Mouse (Mus musculus) CH12.LX (cell line): ENCODE results near the gene Gpr179. TPM values are rescaled to one million over a fixed set of nuclear protein-coding genes. Genes with fewer than 3 reads are reported as not detected.

Experiments used
- DNase-seq: peaks from one replicate; pipeline ENCODE4 v3.0.0-alpha.2; 2013; ENCODE audit errors: extremely low read depth
- H3K27ac ChIP-seq: 2 replicates; pipeline ENCODE4 v1.5.1; 2012; ENCODE audit warnings: low read depth, mild to moderate bottlenecking, control low read depth, moderate library complexity; ENCODE audit not compliant: insufficient read depth
- H3K27me3 ChIP-seq: replicated peaks from 2 replicates; pipeline ENCODE3; 2012; ENCODE audit warnings: inconsistent platforms
- H3K36me3 ChIP-seq, 2 experiments: replicated peaks in 1 of 2; 2 replicates each; pipeline versions ENCODE3 to v1.6.1; 2012; ENCODE audit warnings: inconsistent platforms in 1 of 2, low read length in 1 of 2, mild to moderate bottlenecking in 1 of 2, mixed read lengths in 1 of 2, moderate library complexity in 1 of 2; ENCODE audit not compliant: control insufficient read depth in 1 of 2, insufficient read depth in 1 of 2
- H3K4me1 ChIP-seq, 2 experiments: 2 replicates each; pipeline ENCODE4 v1.6.1; 2012; ENCODE audit warnings: inconsistent platforms in 1 of 2, moderate library complexity in 1 of 2; ENCODE audit not compliant: insufficient read depth in 2 of 2, control insufficient read depth in 1 of 2
- H3K4me2 ChIP-seq: 2 replicates; pipeline ENCODE4 v1.6.1; 2012; ENCODE audit warnings: low read depth, mild to moderate bottlenecking, control low read depth; ENCODE audit not compliant: poor library complexity, insufficient read depth, severe bottlenecking
- H3K4me3 ChIP-seq, 3 experiments: fragments of 150-350 bp in 1 of 3; sonication (generic) in 1 of 3; replicated peaks in 1 of 3; 2 replicates each; pipeline versions ENCODE3 to v1.5.1; 2011 to 2012; ENCODE audit warnings: low read depth in 2 of 3, low read length in 2 of 3, mild to moderate bottlenecking in 2 of 3, moderate library complexity in 2 of 3, control low read depth in 1 of 3, improper control_type of control experiment in 1 of 3, inconsistent platforms in 1 of 3, mixed read lengths in 1 of 3; ENCODE audit not compliant: poor library complexity in 1 of 3
- H3K79me2 ChIP-seq: replicated peaks from 2 replicates; pipeline ENCODE4 v1.6.1; 2012; ENCODE audit warnings: mild to moderate bottlenecking, moderate library complexity; ENCODE audit not compliant: control insufficient read depth, poor library complexity, insufficient read depth, severe bottlenecking; ENCODE audit errors: extremely low read depth
- H3K9ac ChIP-seq: 2 replicates; pipeline ENCODE4 v1.6.1; 2012; ENCODE audit warnings: low read depth, mild to moderate bottlenecking, control low read depth, moderate library complexity; ENCODE audit not compliant: insufficient read depth
- H3K9me3 ChIP-seq: replicated peaks from 2 replicates; pipeline ENCODE3; 2012; ENCODE audit warnings: low read length, inconsistent platforms, mixed read lengths
- CHD1 ChIP-seq: IDR thresholded peaks from 2 replicates; pipeline ENCODE4 v1.6.1; 2012; ENCODE audit warnings: low read depth, low read length, improper control_type of control experiment, inconsistent platforms
- E2F4 ChIP-seq: IDR thresholded peaks from 2 replicates; pipeline ENCODE4 v1.6.1; 2011; ENCODE audit warnings: low read depth, low read length, improper control_type of control experiment; ENCODE audit not compliant: insufficient replicate concordance
- ETS1 ChIP-seq: conservative IDR thresholded peaks from 2 replicates; pipeline ENCODE4 v1.6.1; 2012; ENCODE audit warnings: low read depth, mild to moderate bottlenecking, inconsistent platforms, low read length, improper control_type of control experiment, moderate library complexity
- HCFC1 ChIP-seq: IDR thresholded peaks from 2 replicates; pipeline ENCODE4 v1.6.1; 2012; ENCODE audit warnings: low read depth, mild to moderate bottlenecking, inconsistent platforms, low read length, improper control_type of control experiment
- IRF4 ChIP-seq: IDR thresholded peaks from 2 replicates; pipeline ENCODE4 v1.6.1; 2014; ENCODE audit warnings: low read depth, mild to moderate bottlenecking, inconsistent platforms, low read length, improper control_type of control experiment
- JUN ChIP-seq: IDR thresholded peaks from 2 replicates; pipeline ENCODE4 v1.6.1; 2011; ENCODE audit warnings: low read depth, mild to moderate bottlenecking, low read length, improper control_type of control experiment, moderate library complexity; ENCODE audit not compliant: insufficient read depth
- JUND ChIP-seq: conservative IDR thresholded peaks from 2 replicates; pipeline ENCODE4 v1.6.1; 2011; ENCODE audit warnings: low read depth, low read length, improper control_type of control experiment
- KAT2A ChIP-seq: IDR thresholded peaks from 2 replicates; pipeline ENCODE4 v1.6.1; 2012; ENCODE audit warnings: low read length, improper control_type of control experiment, inconsistent platforms; ENCODE audit not compliant: insufficient replicate concordance
- MAZ ChIP-seq: IDR thresholded peaks from 2 replicates; pipeline ENCODE4 v1.6.1; 2012; ENCODE audit warnings: low read depth, mild to moderate bottlenecking, inconsistent platforms, low read length, improper control_type of control experiment, moderate library complexity
- MXI1 ChIP-seq: IDR thresholded peaks from 2 replicates; pipeline ENCODE4 v1.6.1; 2011; ENCODE audit warnings: mild to moderate bottlenecking, low read depth, low read length, improper control_type of control experiment
- MYC ChIP-seq: IDR thresholded peaks from 2 replicates; pipeline ENCODE4 v1.6.1; 2011; ENCODE audit warnings: low read depth, mild to moderate bottlenecking, improper control_type of control experiment, low read length
- NRF1 ChIP-seq: IDR thresholded peaks from 2 replicates; pipeline ENCODE4 v1.6.1; 2014; ENCODE audit warnings: low read depth, mild to moderate bottlenecking, inconsistent platforms, low read length, improper control_type of control experiment, moderate library complexity
- PAX5 ChIP-seq: IDR thresholded peaks from 2 replicates; pipeline ENCODE4 v1.6.1; 2012; ENCODE audit warnings: low read length, inconsistent platforms, mixed read lengths
- POLR2A ChIP-seq: IDR thresholded peaks from 2 replicates; pipeline ENCODE4 v1.6.1; 2011; ENCODE audit warnings: low read depth, mild to moderate bottlenecking, improper control_type of control experiment, low read length
- POLR2AphosphoS2 ChIP-seq: IDR thresholded peaks from 2 replicates; pipeline ENCODE4 v1.6.1; 2011; ENCODE audit warnings: low read depth, low read length, improper control_type of control experiment
- RAD21 ChIP-seq: IDR thresholded peaks from 2 replicates; pipeline ENCODE4 v1.6.1; 2011; ENCODE audit warnings: low read depth, mild to moderate bottlenecking, low read length, improper control_type of control experiment, moderate library complexity
- RCOR1 ChIP-seq: conservative IDR thresholded peaks from 2 replicates; pipeline ENCODE4 v1.6.1; 2012; ENCODE audit warnings: low read depth, mild to moderate bottlenecking, inconsistent platforms, low read length, improper control_type of control experiment
- SIN3A ChIP-seq: IDR thresholded peaks from 2 replicates; pipeline ENCODE4 v1.6.1; 2012; ENCODE audit warnings: low read length, improper control_type of control experiment, inconsistent platforms
- TBP ChIP-seq: conservative IDR thresholded peaks from 2 replicates; pipeline ENCODE4 v1.6.1; 2011; ENCODE audit warnings: low read depth, low read length, improper control_type of control experiment
- USF2 ChIP-seq: conservative IDR thresholded peaks from 2 replicates; pipeline ENCODE4 v1.6.1; 2011; ENCODE audit warnings: low read depth, low read length, improper control_type of control experiment
- ZC3H11A ChIP-seq: IDR thresholded peaks from 2 replicates; pipeline ENCODE4 v1.6.1; 2012; ENCODE audit warnings: low read depth, mild to moderate bottlenecking, inconsistent platforms, low read length, improper control_type of control experiment
- ZKSCAN1 ChIP-seq: IDR thresholded peaks from 2 replicates; pipeline ENCODE4 v1.6.1; 2012; ENCODE audit warnings: low read depth, inconsistent platforms, low read length, improper control_type of control experiment, borderline replicate concordance
- dilution Hi-C: fragments of 300-500 bp; cut with MboI; formaldehyde crosslinking; loops from 2 replicates; pipeline ENCODE4 v1.14.3; 2020; ENCODE audit warnings: low sequenced_read_pairs; ENCODE audit not compliant: extremely low pct_unique_long_range_greater_than_20kb, extremely low pct_ligation_motif_present
- in situ Hi-C: fragments of 300-500 bp; cut with MboI; formaldehyde crosslinking; loops from 3 replicates; pipeline ENCODE4 v1.14.3; 2019; ENCODE audit warnings: low sequenced_read_pairs, low pct_ligation_motif_present, low pct_unique_long_range_greater_than_20kb, mixed read lengths
- polyA plus RNA-seq: library from polyadenylated mRNA; unstranded; fragments of >175 nt; gene quantifications from 2 replicates; pipeline ENCODE4 v1.2.1, GENCODE M21; 2012; ENCODE audit warnings: low read depth; ENCODE audit not compliant: insufficient read length
- total RNA-seq, 2 experiments: library from RNA; depleted of rRNA; stranded (reverse); fragments of 300-350 nt in 1 of 2; fragments of >200 nt in 1 of 2; gene quantifications; 2 replicates each; pipeline ENCODE4 v1.2.3; 2012 to 2014

Gpr179 gene
- total and polyA plus RNA-seq, 3 experiments: 0.03 to 0.08 TPM; not detected in 1

GRCm38 (mm10) chr11:97362943-97363643, 11.2 kb upstream of the Gpr179 start (continued):
- no peak for TF ChIP-seq MAZ
- no peak for TF ChIP-seq ZKSCAN1
- TF ChIP-seq TBP: no peak
- TF ChIP-seq JUND: no peak
- no peak for TF ChIP-seq PAX5
- TF ChIP-seq RAD21: no peak
- TF ChIP-seq SIN3A: peak; percentile 62
- no peak for TF ChIP-seq POLR2AphosphoS2
- TF ChIP-seq IRF4: peak; percentile 25; the same call in 1 of the 2 replicates
- TF ChIP-seq ZC3H11A: no peak
- TF ChIP-seq JUN: peak; percentile 42; the same call in 1 of the 2 replicates
- TF ChIP-seq KAT2A: no peak
- TF ChIP-seq HCFC1: peak; percentile 19; the same call in 1 of the 2 replicates
- TF ChIP-seq USF2: no peak
- TF ChIP-seq MYC: no peak
- peak; percentile 70; the same call in 1 of the 2 replicates for TF ChIP-seq CHD1
- no peak; the same call in 1 of the 2 replicates for TF ChIP-seq RCOR1
- TF ChIP-seq ETS1: no peak
- no peak for TF ChIP-seq POLR2A
- TF ChIP-seq NRF1: no peak
- TF ChIP-seq E2F4: no peak

- peaks cover 0 to 10% of the 10 kb centered on the region in 2 experiments for H3K36me3 ChIP-seq
- peaks cover 28% of the 10 kb centered on the region for H3K79me2 ChIP-seq
- H3K27me3 ChIP-seq: no peaks in the 10 kb centered on the region
- peaks cover 7 to 33% of the 10 kb centered on the region in 2 experiments for H3K4me1 ChIP-seq
- dilution Hi-C loops: no loop called here
- TF ChIP-seq ZKSCAN1 (no peak), MXI1 (0 out of 2 replicates have a peak, but pooled peaks have one; percentile 9)
- TF ChIP-seq, all 38 proteins: peak for 1
- peak; percentile 23 for DNase-seq
- no peak overlapping the region for H3K27ac ChIP-seq
- in situ Hi-C loops: loop anchor here (5.0 kb wide), 1 partner anchor 35 kb away; no protein-coding TSS in a partner anchor
- peak overlapping the region; percentile 83 to 91 (median 85) for H3K4me3 ChIP-seq
- H3K4me2 ChIP-seq: peak overlapping the region; percentile 88
- H3K9ac ChIP-seq: peak overlapping the region; percentile 96
- no peaks in the 10 kb centered on the region for H3K9me3 ChIP-seq
Measured at GRCm38 (mm10) chr11:97362649-97362942, 10.7 kb upstream of the Gpr179 start.
